Mouse (Mus musculus): ENCODE data around the gene Tspoap1. TPM values are rescaled to one million over a fixed set of nuclear protein-coding genes. Genes with fewer than 3 reads are reported as not detected.

Tspoap1 gene
- polyA plus RNA-seq, 1 experiment, result not detected

GRCm38 (mm10) chr11:87808236-87808635 lies 47.9 kb downstream of the Tspoap1 start:
- WGBS, result 86% methylated on average over 7 of the region's 7 CpGs
- TF ChIP-seq POLR2A (IDR thresholded peaks at IDR 0.05; ENCODE audit: insufficient read depth, low read depth, low read length), result no peak
- no peak for TF ChIP-seq CTCF (IDR thresholded peaks at IDR 0.05; ENCODE audit: insufficient read depth, low read depth, low read length)

GRCm38 (mm10) chr11:87811396-87811795 lies 51.1 kb downstream of the Tspoap1 start:
- no peak for TF ChIP-seq POLR2A (IDR thresholded peaks at IDR 0.05; ENCODE audit: insufficient read depth, low read depth, low read length)
- TF ChIP-seq CTCF (IDR thresholded peaks at IDR 0.05; ENCODE audit: insufficient read depth, low read depth, low read length), result no peak
- Histone ChIP-seq H3K27ac (ENCODE audit: insufficient read depth, low read depth, low read length) (0 out of 2 replicates have a peak overlapping the region, but pooled peaks have one; percentile 4), H3K4me3 (ENCODE audit: insufficient read depth, low read depth, low read length) (no peak overlapping the region), H3K4me1 (ENCODE audit: control insufficient read depth, insufficient read depth, low read length) (peaks cover 5% of the 10 kb centered on the region)
- 22% methylated on average over 4 of the region's 4 CpGs for WGBS

More at GRCm38 (mm10) chr11:87808236-87808635, 47.9 kb downstream of the Tspoap1 start:
- H3K4me1 ChIP-seq (ENCODE audit: control insufficient read depth, insufficient read depth, low read length), result peaks cover 6% of the 10 kb centered on the region
- no peak overlapping the region for H3K27ac ChIP-seq (ENCODE audit: insufficient read depth, low read depth, low read length)
- H3K4me3 ChIP-seq (ENCODE audit: insufficient read depth, low read depth, low read length), result no peak overlapping the region

DNA sequence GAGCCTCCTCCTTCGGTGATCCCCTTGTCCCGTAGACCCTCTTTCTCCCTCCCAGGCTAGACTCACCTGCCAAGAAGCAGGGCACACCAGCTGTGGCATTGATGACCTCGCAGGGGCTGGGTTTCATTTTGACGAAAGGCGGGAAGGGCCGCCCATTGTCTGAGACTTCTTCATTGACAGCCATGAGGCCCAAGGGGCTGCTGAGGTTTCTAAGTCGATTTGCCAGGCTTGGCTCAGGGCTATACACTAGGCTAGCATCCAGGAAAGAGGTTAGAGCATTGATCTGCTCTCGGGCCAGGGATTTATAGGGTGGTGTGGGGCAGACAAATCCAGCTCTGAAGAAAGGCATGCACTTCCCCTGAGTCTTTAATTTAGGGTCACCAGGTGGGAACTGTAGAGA lies 54.5 kb downstream of the Tspoap1 start:
- H3K4me3 ChIP-seq (ENCODE audit: insufficient read depth, low read depth, low read length), result no peak overlapping the region
- no peak overlapping the region for H3K27ac ChIP-seq (ENCODE audit: insufficient read depth, low read depth, low read length)
- 72% methylated on average over 8 of the region's 8 CpGs for WGBS
- H3K4me1 ChIP-seq (ENCODE audit: control insufficient read depth, insufficient read depth, low read length), result peaks cover 10% of the 10 kb centered on the region
- TF ChIP-seq CTCF (IDR thresholded peaks at IDR 0.05; ENCODE audit: insufficient read depth, low read depth, low read length), result no peak
- TF ChIP-seq POLR2A (IDR thresholded peaks at IDR 0.05; ENCODE audit: insufficient read depth, low read depth, low read length), result no peak

- Histone ChIP-seq H3K27ac (ENCODE audit: insufficient read depth, low read depth, low read length) (no peak overlapping the region), H3K4me1 (ENCODE audit: control insufficient read depth, insufficient read depth, low read length) (peaks cover 5% of the 10 kb centered on the region; the same call in 1 of the 2 replicates), H3K4me3 (ENCODE audit: insufficient read depth, low read depth, low read length) (peak overlapping the region; percentile 47)
- 3% methylated on average over 31 of the region's 31 CpGs for WGBS
- peak; percentile 23; the same call in 1 of the 2 replicates for TF ChIP-seq POLR2A (IDR thresholded peaks at IDR 0.05; ENCODE audit: insufficient read depth, low read depth, low read length)
- peak; percentile 52 for TF ChIP-seq CTCF (IDR thresholded peaks at IDR 0.05; ENCODE audit: insufficient read depth, low read depth, low read length)
Observed at GRCm38 (mm10) chr11:87816707-87817442, 56.5 kb downstream of the Tspoap1 start.

GRCm38 (mm10) chr11:87817443-87817773 lies 57.1 kb downstream of the Tspoap1 start:
- 38% methylated on average over 4 of the region's 4 CpGs for WGBS

DNA sequence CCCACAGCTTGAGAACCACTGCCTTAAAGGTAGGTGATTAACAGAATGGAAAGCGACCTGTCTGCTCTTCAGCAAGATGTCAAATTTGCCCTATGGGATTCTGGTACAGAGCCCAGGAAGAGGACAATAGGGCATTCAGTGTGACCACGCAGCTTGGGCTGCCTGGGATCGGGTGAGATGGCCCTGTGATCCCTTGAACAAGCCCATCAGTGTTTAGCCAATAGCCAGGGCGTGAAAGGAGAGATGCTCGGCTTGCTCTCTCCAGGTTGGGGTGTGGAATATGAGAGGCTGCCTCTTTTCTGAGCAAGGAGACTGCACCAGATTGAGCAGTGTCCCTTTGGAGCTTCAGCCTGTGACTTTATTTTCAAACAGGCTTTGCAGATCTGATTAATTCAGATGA lies 61.2 kb downstream of the Tspoap1 start:
- Histone ChIP-seq H3K27ac (ENCODE audit: insufficient read depth, low read depth, low read length) (no peak overlapping the region), H3K4me3 (ENCODE audit: insufficient read depth, low read depth, low read length) (no peak overlapping the region), H3K4me1 (ENCODE audit: control insufficient read depth, insufficient read depth, low read length) (0 out of 2 replicates have a peak, but pooled peaks cover 5% of the 10 kb centered on the region)
- no peak for TF ChIP-seq POLR2A (IDR thresholded peaks at IDR 0.05; ENCODE audit: insufficient read depth, low read depth, low read length)
- no peak for TF ChIP-seq CTCF (IDR thresholded peaks at IDR 0.05; ENCODE audit: insufficient read depth, low read depth, low read length)
- WGBS, result 64% methylated on average over 5 of the region's 5 CpGs

More at GRCm38 (mm10) chr11:87817443-87817773, 57.1 kb downstream of the Tspoap1 start:
- H3K4me1 ChIP-seq (ENCODE audit: control insufficient read depth, insufficient read depth, low read length), result 0 out of 2 replicates have a peak, but pooled peaks cover 5% of the 10 kb centered on the region
- TF ChIP-seq POLR2A (IDR thresholded peaks at IDR 0.05; ENCODE audit: insufficient read depth, low read depth, low read length) (no peak), CTCF (IDR thresholded peaks at IDR 0.05; ENCODE audit: insufficient read depth, low read depth, low read length) (no peak)
- H3K27ac ChIP-seq (ENCODE audit: insufficient read depth, low read depth, low read length), result no peak overlapping the region
- peak overlapping the region; percentile 47 for H3K4me3 ChIP-seq (ENCODE audit: insufficient read depth, low read depth, low read length)

DNA sequence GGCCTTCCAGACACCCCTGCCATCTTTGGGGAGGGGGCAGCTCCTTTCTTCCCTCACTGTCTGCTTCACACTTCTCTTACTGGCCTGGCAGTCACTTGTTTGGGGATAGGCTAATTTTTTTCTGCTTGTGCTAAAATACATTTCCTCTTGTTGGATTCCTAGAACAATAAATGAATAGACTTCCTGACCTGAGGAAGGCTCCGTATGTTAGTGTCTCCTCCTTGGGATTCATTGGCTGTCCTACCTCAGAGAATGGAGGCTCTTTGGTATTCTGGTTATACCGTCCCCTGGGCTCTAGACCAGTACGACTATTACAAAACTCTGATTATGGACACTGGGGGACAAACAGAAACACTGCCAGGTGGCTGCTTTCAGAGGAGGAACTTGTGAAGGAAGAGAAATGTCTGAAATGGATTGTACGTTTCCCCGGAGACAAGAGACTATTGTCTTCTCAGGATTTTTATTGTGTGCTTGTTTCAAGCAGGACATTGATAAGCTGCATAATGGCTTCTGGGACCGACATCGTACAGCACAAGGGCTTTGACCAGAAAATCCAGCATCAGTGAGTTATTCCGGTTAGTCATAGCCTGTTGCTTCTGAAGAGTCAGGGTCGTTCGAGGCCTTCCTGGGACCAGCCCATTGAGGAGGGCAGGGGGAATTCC lies 68.0 kb downstream of the Tspoap1 start, which contains the start of gene Lpo:
Lpo (minus strand) TSS at position 51 of the 662 bp plus-strand sequence.
- Histone ChIP-seq H3K27ac (ENCODE audit: insufficient read depth, low read depth, low read length) (no peak within 1 kb of the TSS), H3K4me1 (ENCODE audit: control insufficient read depth, insufficient read depth, low read length) (peaks cover 2% of the 10 kb centered on the region; the same call in 1 of the 2 replicates), H3K4me3 (ENCODE audit: insufficient read depth, low read depth, low read length) (no peak within 1 kb of the TSS)
- 43% methylated on average over 10 of the region's 10 CpGs for WGBS
- TF ChIP-seq POLR2A (IDR thresholded peaks at IDR 0.05; ENCODE audit: insufficient read depth, low read depth, low read length), result no peak
- no peak for TF ChIP-seq CTCF (IDR thresholded peaks at IDR 0.05; ENCODE audit: insufficient read depth, low read depth, low read length)

Other genes starting within 250 kb of the Tspoap1 start
- not detected in 2 replicates for gene Gm11492, start 193.9 kb upstream of the Tspoap1 start, polyA plus RNA-seq (2012; ENCODE audit: insufficient read depth, insufficient read length, low replicate concordance, missing spikeins)
- not detected in 2 replicates for gene Sept4, start 191.6 kb upstream of the Tspoap1 start, polyA plus RNA-seq (2012; ENCODE audit: insufficient read depth, insufficient read length, low replicate concordance, missing spikeins)
- not detected in 2 replicates for gene Mtmr4, start 168.4 kb upstream of the Tspoap1 start, polyA plus RNA-seq (2012; ENCODE audit: insufficient read depth, insufficient read length, low replicate concordance, missing spikeins)
- not detected in 2 replicates for gene Hsf5, start 143.4 kb upstream of the Tspoap1 start, polyA plus RNA-seq (2012; ENCODE audit: insufficient read depth, insufficient read length, low replicate concordance, missing spikeins)
- not detected in 2 replicates for gene Rnf43, start 97.8 kb upstream of the Tspoap1 start, polyA plus RNA-seq (2012; ENCODE audit: insufficient read depth, insufficient read length, low replicate concordance, missing spikeins)
- not detected in 2 replicates for gene Supt4a, start 23.0 kb upstream of the Tspoap1 start, polyA plus RNA-seq (2012; ENCODE audit: insufficient read depth, insufficient read length, low replicate concordance, missing spikeins)
- gene Mpo, start 33.0 kb downstream of the Tspoap1 start, polyA plus RNA-seq (2012; ENCODE audit: insufficient read depth, insufficient read length, low replicate concordance, missing spikeins), result not detected in 2 replicates
- gene Lpo, start 67.7 kb downstream of the Tspoap1 start, polyA plus RNA-seq (2012; ENCODE audit: insufficient read depth, insufficient read length, low replicate concordance, missing spikeins), result not detected in 2 replicates
- not detected in 2 replicates for gene Mks1, start 92.7 kb downstream of the Tspoap1 start, polyA plus RNA-seq (2012; ENCODE audit: insufficient read depth, insufficient read length, low replicate concordance, missing spikeins)
- not detected in 2 replicates for gene Epx, start 115.0 kb downstream of the Tspoap1 start, polyA plus RNA-seq (2012; ENCODE audit: insufficient read depth, insufficient read length, low replicate concordance, missing spikeins)
- gene Olfr462, start 131.7 kb downstream of the Tspoap1 start, polyA plus RNA-seq (2012; ENCODE audit: insufficient read depth, insufficient read length, low replicate concordance, missing spikeins), result not detected in 2 replicates
- gene Olfr463, start 136.8 kb downstream of the Tspoap1 start, polyA plus RNA-seq (2012; ENCODE audit: insufficient read depth, insufficient read length, low replicate concordance, missing spikeins), result not detected in 2 replicates
- not detected in 2 replicates for gene Olfr464, start 160.4 kb downstream of the Tspoap1 start, polyA plus RNA-seq (2012; ENCODE audit: insufficient read depth, insufficient read length, low replicate concordance, missing spikeins)
- gene Dynll2, start 227.0 kb downstream of the Tspoap1 start, polyA plus RNA-seq (2012; ENCODE audit: insufficient read depth, insufficient read length, low replicate concordance, missing spikeins), result 187 and 444 TPM in 2 replicates

Measured in olfactory bulb, adult 2 months (tissue).